Mouse (Mus musculus) lung, adult 2 months (tissue): ENCODE measurements around the gene Gm30191. TPM values are rescaled to one million over a fixed set of nuclear protein-coding genes. Genes with fewer than 3 reads are reported as not detected.

Source experiments
- DNase-seq: peaks from one replicate; pipeline ENCODE4 v3.0.0; 2022
- H3K4me1 ChIP-seq: fragments of 200-500 bp; 2 replicates; pipeline ENCODE4 v1.6.1; 2011; ENCODE audit warnings: low read length; ENCODE audit not compliant: control insufficient read depth, insufficient read depth
- H3K4me3 ChIP-seq: fragments of 200-500 bp; replicated peaks from 2 replicates; pipeline ENCODE3; 2011; ENCODE audit warnings: low read depth, mild to moderate bottlenecking, control low read depth, low read length; ENCODE audit errors: extremely low read depth
- CTCF ChIP-seq: fragments of 200-500 bp; IDR thresholded peaks from 2 replicates; pipeline ENCODE4 v1.5.1; 2011; ENCODE audit warnings: mild to moderate bottlenecking, low read length, control low read depth; ENCODE audit not compliant: insufficient read depth
- POLR2A ChIP-seq: fragments of 200-500 bp; IDR thresholded peaks from 2 replicates; pipeline ENCODE4 v1.6.1; 2011; ENCODE audit warnings: low read depth, mild to moderate bottlenecking, control low read depth, low read length, borderline replicate concordance; ENCODE audit errors: extremely low read depth
- WGBS: fragments of 180-500 bp; shearing (Covaris S2); methylation state at CpG from one replicate; pipeline ENCODE4 v1.1.7; 2018; 5-methylcytosine and 5-hydroxymethylcytosine counted together
- polyA plus RNA-seq: library from polyadenylated mRNA; depleted of rRNA; stranded (reverse); fragments of >200 nt; gene quantifications from 2 replicates; pipeline ENCODE4 v1.2.3, GENCODE M21; 2012; rRNA removed

The Gm30191 gene
- polyA plus RNA-seq, 1 experiment: not detected

- no peak overlapping the region for H3K4me3 ChIP-seq
- WGBS: 95% methylated on average over 8 of the region's 8 CpGs
- TF ChIP-seq POLR2A: no peak
- no peak for TF ChIP-seq CTCF
- no peak for DNase-seq
- no peaks in the 10 kb centered on the region for H3K4me1 ChIP-seq
Observed at GRCm38 (mm10) chr4:134297369-134297768, 50.6 kb downstream of the Gm30191 start.

DNA sequence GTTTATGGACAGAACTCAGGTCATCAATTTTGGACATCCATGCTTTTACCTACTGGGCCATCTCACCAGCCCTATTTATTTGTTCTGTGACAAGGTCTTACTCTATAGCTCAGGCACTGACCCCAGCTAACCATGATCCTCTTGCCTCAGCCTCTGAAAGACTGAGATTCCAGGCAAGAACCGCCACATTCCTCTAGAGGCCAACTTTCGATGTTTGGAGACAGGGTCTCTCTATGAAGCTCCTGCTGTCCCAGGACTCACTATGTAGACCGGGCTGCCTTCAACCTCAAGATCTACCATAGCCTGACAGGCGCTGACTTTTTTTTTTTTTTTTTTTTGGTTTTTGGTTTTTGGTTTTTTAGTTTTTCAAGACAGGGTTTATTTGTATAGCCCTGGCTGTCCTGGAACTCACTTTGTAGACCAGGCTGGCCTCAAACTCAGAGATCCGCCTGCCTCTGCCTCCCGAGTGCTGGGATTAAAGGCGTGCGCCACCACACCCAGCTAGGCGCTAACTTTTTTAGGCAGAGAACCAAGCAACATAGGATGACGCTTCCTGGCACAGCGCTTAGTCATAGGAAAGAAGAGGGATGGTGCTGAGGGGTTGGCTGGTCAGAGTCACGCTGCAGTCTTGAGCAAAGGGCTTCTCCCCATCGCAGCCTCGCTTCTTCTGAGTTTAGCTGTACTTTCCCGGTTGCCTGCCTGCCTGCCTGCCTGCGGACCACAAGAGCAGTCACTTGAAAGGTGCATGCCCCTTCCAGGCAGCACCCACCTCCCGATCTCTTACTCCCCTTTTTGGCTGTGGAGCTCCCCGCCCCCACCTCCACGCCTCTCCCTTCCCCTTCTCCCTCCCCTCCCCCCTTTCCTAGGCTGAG, 52.1 kb downstream of the Gm30191 start:
- WGBS: 66% methylated on average over 19 of the region's 19 CpGs
- Histone ChIP-seq H3K4me1 (no peaks in the 10 kb centered on the region), H3K4me3 (no peak overlapping the region)
- TF ChIP-seq POLR2A (no peak), CTCF (no peak)
- DNase-seq: no peak

- 32% methylated on average over 4 of the region's 4 CpGs for WGBS
- no peak for DNase-seq
- TF ChIP-seq CTCF (no peak), POLR2A (no peak)
- Histone ChIP-seq H3K4me3 (no peak overlapping the region), H3K4me1 (no peaks in the 10 kb centered on the region)
Observed at GRCm38 (mm10) chr4:134299498-134299810, 52.7 kb downstream of the Gm30191 start.

Other genes with a start within 250 kb of the Gm30191 start
- 21.6 and 28.4 TPM in 2 replicates for gene Dhdds, start 246.0 kb upstream of the Gm30191 start, polyA plus RNA-seq
- gene Lin28a, start 228.1 kb upstream of the Gm30191 start, polyA plus RNA-seq: 0.06 TPM in 1 of 2 replicates, not detected in the other
- gene Zfp683, start 193.1 kb upstream of the Gm30191 start, polyA plus RNA-seq: 0.27 and 0.58 TPM in 2 replicates
- 7.2 and 14.7 TPM in 2 replicates for gene Crybg2, start 186.1 kb upstream of the Gm30191 start, polyA plus RNA-seq
- 52.8 and 76.5 TPM in 2 replicates for gene Cd52, start 151.9 kb upstream of the Gm30191 start, polyA plus RNA-seq
- gene Ubxn11, start 144.4 kb upstream of the Gm30191 start, polyA plus RNA-seq: 28.8 and 30.0 TPM in 2 replicates
- 654 and 703 TPM in 2 replicates for gene Sh3bgrl3, start 118.1 kb upstream of the Gm30191 start, polyA plus RNA-seq
- gene Cep85, start 59.8 kb upstream of the Gm30191 start, polyA plus RNA-seq: 17.1 and 30.2 TPM in 2 replicates
- gene Gm7534, start 43.9 kb upstream of the Gm30191 start, polyA plus RNA-seq: not detected in 2 replicates
- 0.20 and 0.31 TPM in 2 replicates for gene Catsper4, start 19.6 kb upstream of the Gm30191 start, polyA plus RNA-seq
- 13.8 and 15.8 TPM in 2 replicates for gene Cnksr1, start 8.5 kb upstream of the Gm30191 start, polyA plus RNA-seq
- not detected in 2 replicates for gene E130218I03Rik, start 3.3 kb upstream of the Gm30191 start, polyA plus RNA-seq
- 7.2 and 7.5 TPM in 2 replicates for gene Zfp593, start 1.3 kb upstream of the Gm30191 start, polyA plus RNA-seq
- 37.9 and 61.1 TPM in 2 replicates for gene Grrp1, start 7.2 kb downstream of the Gm30191 start, polyA plus RNA-seq
- 2.3 and 4.3 TPM in 2 replicates for gene Pdik1l, start 41.0 kb downstream of the Gm30191 start, polyA plus RNA-seq
- 2.0 and 4.6 TPM in 2 replicates for gene Trim63, start 68.2 kb downstream of the Gm30191 start, polyA plus RNA-seq
- 0.41 and 0.51 TPM in 2 replicates for gene Slc30a2, start 96.2 kb downstream of the Gm30191 start, polyA plus RNA-seq
- gene Extl1, start 136.9 kb downstream of the Gm30191 start, polyA plus RNA-seq: 1.9 and 3.7 TPM in 2 replicates
- gene Pafah2, start 149.4 kb downstream of the Gm30191 start, polyA plus RNA-seq: 35.6 and 41.0 TPM in 2 replicates
- gene Stmn1, start 221.4 kb downstream of the Gm30191 start, polyA plus RNA-seq: 18.8 and 38.6 TPM in 2 replicates
- 146 and 205 TPM in 2 replicates for gene Paqr7, start 249.8 kb downstream of the Gm30191 start, polyA plus RNA-seq